In genomic region chr6:90578174-90578573, GRCm38 (mm10) we compare ENCODE assay signal across 21 mouse cellular contexts. TPM values are rescaled to one million over a fixed set of nuclear protein-coding genes. Genes with fewer than 3 reads are reported as not detected.
DNase-seq lines count a peak whose midpoint lies in the region; ATAC-seq and TF ChIP-seq lines count a peak whose summit lies in the region.
"Had no signal": no experiment of that assay in that cellular context is flagged by ENCODE, and none has a peak within 500 bp of the region (broad histone marks: within the 10 kb centered on the region; RNA-seq: fewer than 3 reads in every experiment).

No protein-coding gene starts in this region.

- peak; percentile 69 for ATAC-seq in forebrain, embryonic 14.5 days
- ATAC-seq in forebrain, embryonic 12.5 days (ENCODE audit: low FRiP score) = no peak
- ATAC-seq in liver, postnatal 0 days = peak; percentile 93
- ATAC-seq: hindbrain, postnatal 0 days had no signal

- H3K36me3 ChIP-seq in forebrain, embryonic 14.5 days (ENCODE audit: control insufficient read depth, insufficient read depth, low read length) = no peaks in the 10 kb centered on the region
- no peaks in the 10 kb centered on the region for H3K36me3 ChIP-seq in forebrain, embryonic 12.5 days (replicated peaks)
- no peaks in the 10 kb centered on the region for H3K36me3 ChIP-seq in CH12.LX (replicated peaks in 1 of 2; ENCODE audit: control insufficient read depth in 1 of 2, insufficient read depth in 1 of 2, low read length in 1 of 2)
- peaks cover 41% of the 10 kb centered on the region for H3K36me3 ChIP-seq in liver, adult 2 months (ENCODE audit: control insufficient read depth, insufficient read depth, low read length)
- H3K36me3 ChIP-seq in liver, postnatal 0 days (replicated peaks; ENCODE audit: insufficient read depth, low read length) = peaks cover 2% of the 10 kb centered on the region
- H3K36me3 ChIP-seq: heart, embryonic 15.5 days; limb, embryonic 10.5 days; midbrain, embryonic 10.5 days; neural tube, embryonic 12.5 days had no signal

- no peak overlapping the region for H3K4me3 ChIP-seq in forebrain, embryonic 14.5 days (ENCODE audit: low read depth, low read length)
- no peak overlapping the region for H3K4me3 ChIP-seq in forebrain, embryonic 12.5 days (replicated peaks)
- H3K4me3 ChIP-seq in CH12.LX (replicated peaks in 1 of 3; ENCODE audit: low read depth in 2 of 3, low read length in 2 of 3, poor library complexity in 1 of 3) = no peak overlapping the region
- no peak overlapping the region for H3K4me3 ChIP-seq in liver, adult 2 months (ENCODE audit: insufficient read depth, low read depth, low read length)
- H3K4me3 ChIP-seq in liver, postnatal 0 days (ENCODE audit: low read depth, low read length) = no peak overlapping the region
- H3K4me3 ChIP-seq: heart, embryonic 15.5 days; layer of hippocampus, adult 2 months; left cerebral cortex, adult 2 months; limb, embryonic 10.5 days; midbrain, embryonic 10.5 days; neural tube, embryonic 12.5 days had no signal

- H3K79me2 ChIP-seq in CH12.LX (replicated peaks; ENCODE audit: control insufficient read depth, extremely low read depth, insufficient read depth, poor library complexity, severe bottlenecking) = no peaks in the 10 kb centered on the region
- no peaks in the 10 kb centered on the region for H3K79me2 ChIP-seq in liver, adult 2 months (ENCODE audit: control insufficient read depth, insufficient read depth, low read length)

- no peak overlapping the region for H3K27ac ChIP-seq in forebrain, embryonic 14.5 days (ENCODE audit: low read depth, low read length)
- no peak overlapping the region for H3K27ac ChIP-seq in forebrain, embryonic 12.5 days
- no peak overlapping the region for H3K27ac ChIP-seq in CH12.LX (ENCODE audit: insufficient read depth, low read depth)
- peak overlapping the region; percentile 22 for H3K27ac ChIP-seq in liver, adult 2 months (replicated peaks; ENCODE audit: insufficient read depth, low read depth, low read length)
- peak overlapping the region; percentile 69 for H3K27ac ChIP-seq in liver, postnatal 0 days (ENCODE audit: low read depth)
- H3K27ac ChIP-seq: heart, embryonic 15.5 days; hindbrain, postnatal 0 days; layer of hippocampus, adult 2 months; left cerebral cortex, adult 2 months; limb, embryonic 10.5 days; macrophage; neural tube, embryonic 12.5 days had no signal

- in situ Hi-C loops in CH12.LX (cut with MboI; ENCODE audit: low pct_ligation_motif_present, low pct_unique_long_range_greater_than_20kb, low sequenced_read_pairs) = no loop called here

- no peak for TF ChIP-seq RAD21 in CH12.LX (IDR thresholded peaks at IDR 0.05; ENCODE audit: low read depth, low read length)

- TF ChIP-seq POLR2A in CH12.LX (IDR thresholded peaks at IDR 0.05; ENCODE audit: low read depth, low read length) = no peak
- TF ChIP-seq POLR2A in liver, adult 2 months (IDR thresholded peaks at IDR 0.05; ENCODE audit: extremely low read depth, insufficient read depth, low read length) = no peak

- WGBS in forebrain, embryonic 14.5 days = 51% methylated on average over 3 of the region's 3 CpGs
- 62% methylated on average over 3 of the region's 3 CpGs for WGBS in forebrain, embryonic 12.5 days
- 19% methylated on average over 3 of the region's 3 CpGs for WGBS in liver, adult 2 months
- 54% methylated on average over 3 of the region's 3 CpGs for WGBS in liver, postnatal 0 days (ENCODE audit: insufficient replicate concordance)

- H3K4me1 ChIP-seq in forebrain, embryonic 14.5 days (ENCODE audit: control insufficient read depth, insufficient read depth, low read length) = no peaks in the 10 kb centered on the region
- H3K4me1 ChIP-seq in forebrain, embryonic 12.5 days = no peaks in the 10 kb centered on the region; the same call in 1 of the 2 replicates
- H3K4me1 ChIP-seq in CH12.LX (ENCODE audit: control insufficient read depth in 1 of 2, insufficient read depth in 2 of 2) = peaks cover 8 to 13% of the 10 kb centered on the region in 2 experiments
- H3K4me1 ChIP-seq in liver, adult 2 months (ENCODE audit: control insufficient read depth, insufficient read depth, low read length) = peaks cover 20% of the 10 kb centered on the region
- H3K4me1 ChIP-seq in liver, postnatal 0 days (ENCODE audit: insufficient read depth) = 0 out of 2 replicates have a peak, but pooled peaks cover 3% of the 10 kb centered on the region
- H3K4me1 ChIP-seq: limb, embryonic 10.5 days; neural tube, embryonic 12.5 days had no signal

- dilution Hi-C loops in CH12.LX (cut with MboI; ENCODE audit: extremely low pct_ligation_motif_present, extremely low pct_unique_long_range_greater_than_20kb, low sequenced_read_pairs) = no loop called here

- TF ChIP-seq CTCF in CH12.LX (conservative IDR thresholded peaks at IDR 0.05 in 1 of 2, IDR thresholded peaks at IDR 0.05 in 1 of 2; ENCODE audit: low read depth in 2 of 2, low read length in 2 of 2) = no peak
- TF ChIP-seq CTCF in liver, adult 2 months (IDR thresholded peaks at IDR 0.05; ENCODE audit: low read depth, low read length) = no peak
- no peak for TF ChIP-seq CTCF in liver, postnatal 0 days (IDR thresholded peaks at IDR 0.05; ENCODE audit: low read depth)

- no peaks in the 10 kb centered on the region for H3K9me3 ChIP-seq in forebrain, embryonic 14.5 days (replicated peaks; ENCODE audit: control insufficient read depth, low read length)
- H3K9me3 ChIP-seq in forebrain, embryonic 12.5 days = no peaks in the 10 kb centered on the region
- no peaks in the 10 kb centered on the region for H3K9me3 ChIP-seq in CH12.LX (replicated peaks; ENCODE audit: low read length)
- no peaks in the 10 kb centered on the region for H3K9me3 ChIP-seq in liver, postnatal 0 days (ENCODE audit: low read length)
- H3K9me3 ChIP-seq: heart, embryonic 15.5 days; limb, embryonic 10.5 days; midbrain, embryonic 10.5 days; neural tube, embryonic 12.5 days had no signal

- DNase-seq in forebrain, embryonic 14.5 days (ENCODE audit: low spot score) = peak; percentile 47
- DNase-seq in CH12.LX (ENCODE audit: extremely low read depth) = peak; percentile 28
- peak; percentile 90 for DNase-seq in liver, adult 2 months (ENCODE audit: extremely low read depth, low read depth, low spot score)
- peak; percentile 65 for DNase-seq in liver, postnatal 0 days
- DNase-seq in layer of hippocampus, postnatal 14 days (ENCODE audit: low spot score in 2 of 2) = no peak
- no peak for DNase-seq in thymus, postnatal 0 days (ENCODE audit: low spot score)
- DNase-seq: cerebellum, adult 8-10 months; gastrocnemius, postnatal 14 days; kidney, adult 2 months; kidney, postnatal 10 days; lung, adult 2 months; thymus, postnatal 36 days had no signal

- TF ChIP-seq EP300 in CH12.LX (IDR thresholded peaks at IDR 0.05; ENCODE audit: low read length) = peak; percentile 65
- TF ChIP-seq EP300 in liver, postnatal 0 days (IDR thresholded peaks at IDR 0.05; ENCODE audit: low read depth) = peak; percentile 87

- H3K9ac ChIP-seq in forebrain, embryonic 14.5 days (ENCODE audit: low read length) = no peak overlapping the region
- no peak overlapping the region for H3K9ac ChIP-seq in forebrain, embryonic 12.5 days
- H3K9ac ChIP-seq in CH12.LX (ENCODE audit: insufficient read depth, low read depth) = no peak overlapping the region
- H3K9ac ChIP-seq in liver, adult 2 months (ENCODE audit: low read depth, low read length) = no peak overlapping the region
- peak overlapping the region; percentile 32 for H3K9ac ChIP-seq in liver, postnatal 0 days (replicated peaks)
- H3K9ac ChIP-seq: heart, embryonic 15.5 days; neural tube, embryonic 12.5 days had no signal

- no peaks in the 10 kb centered on the region for H3K27me3 ChIP-seq in forebrain, embryonic 14.5 days (replicated peaks; ENCODE audit: control insufficient read depth, insufficient read depth, low read length)
- H3K27me3 ChIP-seq in forebrain, embryonic 12.5 days = no peaks in the 10 kb centered on the region; the same call in 1 of the 2 replicates
- H3K27me3 ChIP-seq in CH12.LX (replicated peaks) = peaks cover 53% of the 10 kb centered on the region
- H3K27me3 ChIP-seq in liver, adult 2 months (ENCODE audit: control insufficient read depth, insufficient read depth, low read length) = no peaks in the 10 kb centered on the region
- no peaks in the 10 kb centered on the region for H3K27me3 ChIP-seq in liver, postnatal 0 days (ENCODE audit: insufficient read depth, low read length)
- H3K27me3 ChIP-seq: heart, embryonic 15.5 days; neural tube, embryonic 12.5 days had no signal

- no peak overlapping the region for H3K4me2 ChIP-seq in forebrain, embryonic 14.5 days (ENCODE audit: low read length)
- no peak overlapping the region for H3K4me2 ChIP-seq in forebrain, embryonic 12.5 days
- no peak overlapping the region for H3K4me2 ChIP-seq in CH12.LX (ENCODE audit: insufficient read depth, low read depth, poor library complexity, severe bottlenecking)
- no peak overlapping the region for H3K4me2 ChIP-seq in liver, postnatal 0 days (ENCODE audit: low read depth, low read length)
- H3K4me2 ChIP-seq: heart, embryonic 15.5 days; neural tube, embryonic 12.5 days had no signal

TF ChIP-seq in CH12.LX, 34 proteins besides CTCF, POLR2A, EP300 and RAD21 (continues in another document):
- TF ChIP-seq IRF4 (IDR thresholded peaks at IDR 0.05; ENCODE audit: low read depth, low read length) (peak; percentile 33; the same call in 1 of the 2 replicates), MAFK (IDR thresholded peaks at IDR 0.05; ENCODE audit: insufficient replicate concordance, low read length) (no peak), HCFC1 (IDR thresholded peaks at IDR 0.05; ENCODE audit: low read depth, low read length) (no peak), BHLHE40 (IDR thresholded peaks at IDR 0.05; ENCODE audit: low read depth, low read length) (no peak), SMC3 (IDR thresholded peaks at IDR 0.05; ENCODE audit: low read depth, low read length) (no peak), TCF12 (IDR thresholded peaks at IDR 0.05; ENCODE audit: low read depth, low read length) (peak; percentile 67), MEF2A (IDR thresholded peaks at IDR 0.05; ENCODE audit: borderline replicate concordance, low read depth, low read length) (no peak), MAZ (IDR thresholded peaks at IDR 0.05; ENCODE audit: low read depth, low read length) (no peak), POLR2AphosphoS2 (IDR thresholded peaks at IDR 0.05; ENCODE audit: low read depth, low read length) (no peak), MYC (IDR thresholded peaks at IDR 0.05; ENCODE audit: low read depth, low read length) (no peak)

RNA-seq across cellular contexts. Expression of gene Slc41a3, which starts 26.4 kb away (rescaled TPM):
- polyA plus RNA-seq in forebrain, embryonic 14.5 days (2014; fragmentation: Nextera tagmentation; extraction: Ambion mirVana) = 2.0 and 2.1 TPM in 2 replicates
- 2.0 and 2.1 TPM in 2 replicates for polyA plus RNA-seq in forebrain, embryonic 12.5 days (2016; fragmentation: Nextera tagmentation; extraction: Ambion mirVana)
- total RNA-seq in CH12.LX (2012; rRNA removed) (0.55 and 0.59 TPM in 2 replicates), CH12.LX (2014; rRNA removed) (0.15 TPM in 1 of 2 replicates, not detected in the other)
- polyA plus RNA-seq in CH12.LX (2012; ENCODE audit: insufficient read length, low read depth) = 0.10 TPM in 1 of 2 replicates, not detected in the other
- total RNA-seq in liver, adult 2 months (2014; rRNA removed) = 1.1 and 1.5 TPM in 2 replicates
- 1.0 and 1.5 TPM in 2 replicates for polyA plus RNA-seq in liver, adult 2 months (2012; rRNA removed)
- 23.2 and 23.4 TPM in 2 replicates for polyA plus RNA-seq in liver, postnatal 0 days (2015; fragmentation: Nextera tagmentation; extraction: Ambion mirVana)
- 1 to 10 TPM; 5.9 to 9.1 TPM for total RNA-seq in layer of hippocampus, postnatal 14 days (2021)
- 5.0 and 7.5 TPM in 2 replicates for polyA plus RNA-seq in thymus, postnatal 0 days (2015; fragmentation: Nextera tagmentation; extraction: Ambion mirVana)

Comparison
In these comparisons a context has a peak if more than half of its experiments do, and no peak if none do; other contexts are left out.
1. DNase-seq: peak in forebrain, embryonic 14.5 days (single experiment), CH12.LX (single experiment), liver, adult 2 months (single experiment) and liver, postnatal 0 days (single experiment); none in layer of hippocampus, postnatal 14 days (0 of 2) and thymus, postnatal 0 days (single experiment).
2. H3K27ac ChIP-seq: peak in liver, adult 2 months (single experiment) and liver, postnatal 0 days (single experiment); none in forebrain, embryonic 14.5 days (single experiment), forebrain, embryonic 12.5 days (single experiment) and CH12.LX (single experiment).